Mouse (Mus musculus) myocyte (in vitro differentiated cells): ENCODE data around the gene Tmem108. TPM values are rescaled to one million over a fixed set of nuclear protein-coding genes. Genes with fewer than 3 reads are reported as not detected.

Source experiments
- H3K27me3 ChIP-seq: one replicate; pipeline ENCODE4 v1.6.1; 2011; ENCODE audit not compliant: control insufficient read depth, insufficient read depth, insufficient read length
- H3K36me3 ChIP-seq: one replicate; pipeline ENCODE4 v1.6.1; 2011; ENCODE audit not compliant: control insufficient read depth, insufficient read depth
- H3K4me2 ChIP-seq: one replicate; pipeline ENCODE4 v1.6.1; 2011; ENCODE audit warnings: low read depth, control low read depth
- H3K4me3 ChIP-seq: one replicate; pipeline ENCODE4 v1.5.1; 2011; ENCODE audit warnings: mild to moderate bottlenecking, control low read depth, moderate library complexity
- H3K79me2 ChIP-seq: one replicate; pipeline ENCODE4 v1.6.1; 2011; ENCODE audit not compliant: control insufficient read depth, insufficient read depth
- H3ac ChIP-seq: one replicate; pipeline ENCODE4 v1.6.1; 2011; ENCODE audit not compliant: control insufficient read depth, insufficient read length
- CEBPB ChIP-seq: IDR thresholded peaks from 2 replicates; pipeline ENCODE4 v1.6.1; 2011; ENCODE audit warnings: mild to moderate bottlenecking, moderate library complexity; ENCODE audit not compliant: poor library complexity, insufficient read depth, severe bottlenecking
- E2F4 ChIP-seq: IDR thresholded peaks from one replicate; pipeline ENCODE4 v1.6.1; 2011; ENCODE audit warnings: mild to moderate bottlenecking, control low read depth, moderate library complexity; ENCODE audit not compliant: insufficient read depth
- MAX ChIP-seq: IDR thresholded peaks from one replicate; pipeline ENCODE4 v1.6.1; 2011; ENCODE audit warnings: low read depth, mild to moderate bottlenecking, control low read depth
- MYOD1 ChIP-seq, 3 experiments: IDR thresholded peaks; one replicate each; pipeline ENCODE4 v1.6.1; 2011; ENCODE audit warnings: control low read depth in 2 of 3, low read depth in 2 of 3, mild to moderate bottlenecking in 2 of 3, moderate library complexity in 1 of 3; ENCODE audit not compliant: insufficient read length in 2 of 3, control insufficient read depth in 1 of 3
- MYOG ChIP-seq, 3 experiments: IDR thresholded peaks; one replicate each; pipeline ENCODE4 v1.6.1; 2011; ENCODE audit warnings: control low read depth in 2 of 3, low read depth in 2 of 3, mild to moderate bottlenecking in 2 of 3; ENCODE audit not compliant: insufficient read length in 2 of 3, control insufficient read depth in 1 of 3, insufficient read depth in 1 of 3
- POLR2A ChIP-seq: IDR thresholded peaks from one replicate; pipeline ENCODE4 v1.6.1; 2011; ENCODE audit warnings: low read depth, mild to moderate bottlenecking, control low read depth, moderate library complexity; ENCODE audit not compliant: insufficient read length
- POLR2AphosphoS2 ChIP-seq: IDR thresholded peaks from one replicate; pipeline ENCODE4 v1.6.1; 2011; ENCODE audit warnings: low read depth, control low read depth; ENCODE audit not compliant: insufficient read length
- REST ChIP-seq: IDR thresholded peaks from one replicate; pipeline ENCODE4 v1.6.1; 2011; ENCODE audit warnings: mild to moderate bottlenecking, control low read depth, moderate library complexity; ENCODE audit not compliant: insufficient read depth, insufficient read length
- SRF ChIP-seq: IDR thresholded peaks from one replicate; pipeline ENCODE4 v1.6.1; 2011; ENCODE audit warnings: low read depth; ENCODE audit not compliant: control insufficient read depth, insufficient read length
- TCF12 ChIP-seq: IDR thresholded peaks from one replicate; pipeline ENCODE4 v1.6.1; 2011; ENCODE audit warnings: mild to moderate bottlenecking, control low read depth; ENCODE audit not compliant: poor library complexity, insufficient read depth, severe bottlenecking
- TCF3 ChIP-seq: IDR thresholded peaks from one replicate; pipeline ENCODE4 v1.6.1; 2011; ENCODE audit warnings: low read depth, control low read depth; ENCODE audit not compliant: insufficient read length
- USF1 ChIP-seq: IDR thresholded peaks from one replicate; pipeline ENCODE4 v1.6.1; 2011; ENCODE audit warnings: low read depth, mild to moderate bottlenecking, control low read depth, moderate library complexity
- polyA plus RNA-seq: library from polyadenylated mRNA; unstranded; fragments of >200 nt; fragmentation: generic; extraction: Trizol; gene quantifications from one replicate; pipeline ENCODE4 v1.2.1, GENCODE M21; 2012; ENCODE audit warnings: missing spikeins

Gene Tmem108
- polyA plus RNA-seq, 1 experiment, result not detected

DNA sequence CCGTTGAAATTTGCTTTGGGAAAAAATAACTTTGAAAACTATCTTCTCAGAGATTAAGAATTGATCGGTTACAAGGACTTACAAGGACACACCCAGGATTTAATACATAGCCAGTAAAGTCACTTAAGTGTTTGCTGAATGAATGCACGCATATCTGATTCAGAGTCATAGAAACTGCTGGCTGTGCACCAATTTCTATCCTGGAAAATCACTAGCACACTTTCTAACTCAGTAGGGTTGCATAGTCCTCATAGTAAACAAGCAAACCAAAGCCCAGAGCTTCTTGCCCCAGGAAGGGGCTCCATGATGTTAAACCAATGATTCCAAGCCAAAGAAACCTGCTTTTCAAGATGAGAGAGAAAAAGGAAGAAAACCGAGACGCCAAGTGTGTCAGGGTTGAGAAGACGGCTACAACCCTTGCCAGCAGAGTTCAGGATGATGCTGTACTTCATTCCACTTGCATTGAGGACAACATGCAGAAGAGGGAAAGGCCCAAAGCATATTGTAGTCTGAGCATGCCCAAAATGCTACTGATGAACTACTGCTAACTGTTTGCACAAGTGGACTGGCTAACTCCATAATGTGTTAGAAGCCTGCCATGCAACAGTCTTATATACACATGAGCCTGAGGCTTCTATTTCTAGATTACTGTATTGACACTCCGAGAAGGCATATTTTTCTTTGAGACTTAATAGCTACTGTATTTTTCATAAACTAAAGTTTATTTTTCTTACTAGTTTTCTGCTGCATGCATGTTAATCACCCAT lies 167.0 kb downstream of the Tmem108 start:
- H3K79me2 ChIP-seq, result no peaks in the 10 kb centered on the region
- H3K4me3 ChIP-seq, result no peak overlapping the region
- H3K27me3 ChIP-seq, result peaks cover 6% of the 10 kb centered on the region
- H3K36me3 ChIP-seq, result no peaks in the 10 kb centered on the region
- H3K4me2 ChIP-seq, result no peak overlapping the region
- no peak for TF ChIP-seq E2F4
- TF ChIP-seq POLR2AphosphoS2, result no peak
- TF ChIP-seq REST, result no peak
- TF ChIP-seq POLR2A, result no peak
- no peak for TF ChIP-seq TCF12
- no peak for TF ChIP-seq SRF
- no peak for TF ChIP-seq MYOD1 (IDR thresholded peaks at IDR 0.05; ENCODE audit: control insufficient read depth in 1 of 3, insufficient read length in 2 of 3, low read depth in 2 of 3)
- TF ChIP-seq MYOG (IDR thresholded peaks at IDR 0.05; ENCODE audit: control insufficient read depth in 1 of 3, insufficient read depth in 1 of 3, insufficient read length in 2 of 3, low read depth in 2 of 3), result no peak
- H3ac ChIP-seq, result no peak overlapping the region

DNA sequence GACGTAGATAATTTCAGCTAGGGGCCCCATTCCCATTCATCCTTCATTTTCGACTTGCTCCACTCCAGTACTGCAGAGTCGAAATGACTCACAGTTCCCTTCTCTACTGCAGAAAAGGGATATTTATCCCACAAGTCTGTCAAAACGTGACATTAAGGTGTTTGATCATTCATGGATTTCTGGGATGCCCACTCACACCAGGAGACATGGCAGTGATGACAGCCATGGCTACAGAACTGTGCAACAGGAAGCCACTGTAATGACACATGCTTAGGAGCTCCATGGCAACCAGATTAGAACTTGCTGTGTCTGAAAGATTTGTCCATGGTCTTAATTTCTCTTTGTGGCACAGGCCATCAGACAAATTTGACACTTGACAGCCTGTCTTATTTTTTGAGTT lies 168.6 kb downstream of the Tmem108 start:
- Histone ChIP-seq H3K4me2 (no peak overlapping the region), H3K4me3 (no peak overlapping the region), H3K27me3 (peaks cover 6% of the 10 kb centered on the region), H3ac (no peak overlapping the region), H3K79me2 (no peaks in the 10 kb centered on the region), H3K36me3 (no peaks in the 10 kb centered on the region)
- TF ChIP-seq USF1 (no peak), E2F4 (no peak), MYOG (IDR thresholded peaks at IDR 0.05; ENCODE audit: control insufficient read depth in 1 of 3, insufficient read depth in 1 of 3, insufficient read length in 2 of 3, low read depth in 2 of 3) (no peak), MAX (no peak), POLR2A (no peak), TCF12 (no peak), REST (no peak), MYOD1 (IDR thresholded peaks at IDR 0.05; ENCODE audit: control insufficient read depth in 1 of 3, insufficient read length in 2 of 3, low read depth in 2 of 3) (no peak), POLR2AphosphoS2 (no peak), SRF (no peak), CEBPB (no peak)

DNA sequence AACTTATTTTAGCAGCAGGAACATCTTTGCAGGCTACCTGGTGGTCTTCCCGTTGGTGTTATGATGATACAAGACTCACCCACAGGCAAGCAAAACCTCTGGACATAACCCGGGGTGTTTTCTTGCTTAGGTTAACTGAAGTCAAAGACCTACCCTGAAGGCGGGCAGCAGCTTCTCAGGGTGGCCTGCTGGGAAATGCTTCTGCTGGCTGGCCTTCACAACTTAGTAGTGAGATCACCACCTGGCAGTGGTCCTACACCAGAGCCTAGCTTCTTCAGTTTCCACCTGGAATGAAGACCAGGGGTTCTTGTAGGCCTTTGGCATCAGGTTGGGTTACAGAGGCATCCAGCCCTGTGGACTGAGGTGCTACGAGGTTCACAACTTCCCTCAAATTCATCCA lies 169.7 kb downstream of the Tmem108 start:
- Histone ChIP-seq H3K4me2 (no peak overlapping the region), H3K79me2 (no peaks in the 10 kb centered on the region), H3K27me3 (peaks cover 6% of the 10 kb centered on the region), H3K36me3 (no peaks in the 10 kb centered on the region), H3ac (no peak overlapping the region), H3K4me3 (no peak overlapping the region)
- TF ChIP-seq POLR2AphosphoS2 (no peak), MAX (no peak), TCF3 (no peak), POLR2A (no peak), MYOD1 (IDR thresholded peaks at IDR 0.05; ENCODE audit: control insufficient read depth in 1 of 3, insufficient read length in 2 of 3, low read depth in 2 of 3) (no peak), E2F4 (no peak), SRF (no peak), MYOG (IDR thresholded peaks at IDR 0.05; ENCODE audit: control insufficient read depth in 1 of 3, insufficient read depth in 1 of 3, insufficient read length in 2 of 3, low read depth in 2 of 3) (no peak), USF1 (no peak), CEBPB (no peak), TCF12 (no peak), REST (no peak)

DNA sequence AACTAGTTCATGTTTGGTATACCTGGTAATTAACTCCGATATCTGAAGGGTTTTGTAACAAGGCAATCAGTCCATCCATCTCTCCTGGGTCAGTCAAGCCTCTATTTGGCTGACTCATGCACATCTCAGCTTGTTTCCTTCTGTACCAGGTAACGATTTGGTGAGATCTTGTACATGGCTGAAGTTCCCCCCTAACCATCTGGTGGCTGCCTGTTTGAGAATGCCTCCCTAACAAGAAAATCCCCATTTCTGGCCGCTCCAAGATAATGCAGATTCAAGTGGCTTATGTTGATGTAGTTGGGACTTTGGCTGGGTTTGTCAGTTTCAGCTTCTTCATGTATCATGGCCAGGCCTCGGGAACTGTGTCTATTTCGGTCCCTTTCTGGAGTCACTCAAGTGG lies 170.8 kb downstream of the Tmem108 start:
- Histone ChIP-seq H3K4me2 (no peak overlapping the region), H3K27me3 (peaks cover 6% of the 10 kb centered on the region), H3ac (no peak overlapping the region), H3K4me3 (no peak overlapping the region), H3K79me2 (no peaks in the 10 kb centered on the region), H3K36me3 (no peaks in the 10 kb centered on the region)
- no peak for TF ChIP-seq POLR2AphosphoS2
- TF ChIP-seq MAX, result no peak
- no peak for TF ChIP-seq CEBPB
- no peak for TF ChIP-seq TCF12
- TF ChIP-seq POLR2A, result no peak

DNA sequence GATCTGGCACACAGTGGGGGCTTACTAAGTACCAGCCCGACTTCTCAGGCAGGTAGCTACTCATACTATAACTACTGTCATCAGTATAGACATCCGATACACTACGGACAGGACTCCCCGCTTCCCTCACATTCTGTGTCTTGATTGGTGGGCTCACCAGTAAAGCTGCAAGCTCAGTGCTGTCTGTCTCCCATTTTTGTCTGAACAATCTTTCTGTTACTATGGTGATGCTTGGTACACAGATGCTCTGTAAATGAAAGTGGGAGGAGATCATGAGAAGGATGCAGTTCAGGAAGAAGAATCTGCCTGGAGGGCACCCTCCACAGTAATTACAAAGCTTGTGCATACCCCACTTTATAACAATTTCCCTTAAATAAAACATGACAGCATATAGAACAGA lies 176.8 kb downstream of the Tmem108 start:
- TF ChIP-seq POLR2AphosphoS2, result no peak
- no peak for TF ChIP-seq MYOD1 (IDR thresholded peaks at IDR 0.05; ENCODE audit: control insufficient read depth in 1 of 3, insufficient read length in 2 of 3, low read depth in 2 of 3)
- TF ChIP-seq MYOG (IDR thresholded peaks at IDR 0.05; ENCODE audit: control insufficient read depth in 1 of 3, insufficient read depth in 1 of 3, insufficient read length in 2 of 3, low read depth in 2 of 3), result no peak
- TF ChIP-seq POLR2A, result no peak
- TF ChIP-seq SRF, result no peak
- no peak for TF ChIP-seq CEBPB
- no peak for TF ChIP-seq TCF12
- TF ChIP-seq TCF3, result no peak
- TF ChIP-seq USF1, result no peak
- TF ChIP-seq MAX, result no peak
- TF ChIP-seq E2F4, result no peak
- no peak for TF ChIP-seq REST
- Histone ChIP-seq H3K4me2 (no peak overlapping the region), H3K36me3 (no peaks in the 10 kb centered on the region), H3K4me3 (no peak overlapping the region), H3ac (no peak overlapping the region), H3K27me3 (no peaks in the 10 kb centered on the region), H3K79me2 (no peaks in the 10 kb centered on the region)
